Mouse (Mus musculus): ENCODE results near the gene Naaladl1.
"Not testable (repeated sequence)": the region's sequence is repeated elsewhere in the genome, so short reads cannot be mapped to it uniquely, and the experiment has no call there.

The Naaladl1 gene

GRCm38 (mm10) chr19:6084478-6085248 lies 20.9 kb upstream of the Naaladl1 start, which contains the start of the genes Zfpl1 and Cdca5:
Gene Zfpl1 (minus strand): TSS chr19:6084956.
Gene Cdca5 (plus strand): TSS chr19:6084983.
- DNase-seq: peak; percentile 98

DNA sequence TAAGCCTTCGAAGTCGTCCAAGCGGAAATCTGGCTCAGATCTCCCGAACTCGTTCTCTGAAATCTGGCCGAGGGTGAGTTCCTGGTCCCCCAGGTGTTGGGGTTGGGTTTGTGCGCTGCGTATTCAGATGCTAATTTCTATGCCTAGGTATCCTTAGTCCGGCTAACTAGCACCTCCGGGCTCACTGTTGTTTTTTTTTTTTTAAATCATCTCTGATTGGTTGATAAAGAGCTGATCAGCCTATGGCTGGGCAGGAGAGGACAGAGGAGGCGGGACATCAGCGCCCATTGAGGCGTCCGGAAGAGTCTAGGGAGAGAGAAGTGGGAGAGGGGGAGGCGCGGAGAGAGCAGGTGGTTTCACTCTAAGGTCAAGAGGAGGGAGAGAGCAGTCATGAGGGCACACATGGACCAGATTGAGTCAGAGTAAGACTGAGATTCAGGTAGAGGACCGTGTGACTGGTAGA lies 20.1 kb upstream of the Naaladl1 start:
- peak; percentile 87 for DNase-seq

DNA sequence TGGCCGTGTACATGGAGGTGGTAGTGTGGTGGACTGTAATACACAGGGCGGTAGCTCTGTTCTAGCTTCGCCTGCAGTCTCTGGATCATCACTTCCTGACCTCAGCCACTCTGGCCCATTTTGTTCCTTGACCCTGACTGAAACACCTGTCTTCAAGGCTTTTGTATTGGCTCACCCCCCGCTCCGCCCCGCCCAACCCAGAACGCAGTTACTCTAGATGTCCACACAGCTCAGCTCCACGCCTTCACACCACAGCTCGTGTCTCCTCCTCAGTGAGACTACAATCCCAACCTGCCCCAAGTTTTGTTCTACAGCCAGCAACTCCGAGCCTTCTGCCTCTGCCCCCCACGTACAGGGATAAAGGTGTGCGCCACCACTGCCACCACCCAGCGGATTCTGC lies 16.7 kb upstream of the Naaladl1 start:
- DNase-seq: no peak

- no peak for DNase-seq
These were observed 11.5 kb upstream of the Naaladl1 start, which contains the start of gene AC131692.1 for GRCm38 (mm10) chr19:6094119-6094518. Gene AC131692.1 (plus strand): TSS chr19:6094419.

- DNase-seq: no peak
These were observed 7.7 kb upstream of the Naaladl1 start for GRCm38 (mm10) chr19:6097847-6098246.

DNA sequence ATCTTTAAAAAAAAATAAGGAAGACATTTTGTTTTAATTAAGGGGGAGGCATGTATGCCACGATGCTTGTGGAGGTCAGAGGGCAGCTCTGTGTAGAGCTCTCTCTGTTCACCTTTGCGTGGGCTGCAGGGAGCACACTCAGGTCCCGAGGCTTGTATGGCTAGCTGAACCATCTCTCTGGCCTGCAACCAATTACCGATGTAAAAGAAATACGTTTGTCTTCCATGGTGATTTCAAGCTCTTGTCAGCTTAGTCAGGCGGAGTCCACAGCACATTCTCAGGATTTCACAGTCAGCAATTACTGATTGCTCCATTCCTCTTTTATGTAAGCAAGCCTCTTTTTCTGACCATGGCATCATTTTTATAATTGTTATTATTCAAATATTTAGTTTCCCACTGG lies 4.4 kb upstream of the Naaladl1 start:
- peak; percentile 31 for DNase-seq

DNA sequence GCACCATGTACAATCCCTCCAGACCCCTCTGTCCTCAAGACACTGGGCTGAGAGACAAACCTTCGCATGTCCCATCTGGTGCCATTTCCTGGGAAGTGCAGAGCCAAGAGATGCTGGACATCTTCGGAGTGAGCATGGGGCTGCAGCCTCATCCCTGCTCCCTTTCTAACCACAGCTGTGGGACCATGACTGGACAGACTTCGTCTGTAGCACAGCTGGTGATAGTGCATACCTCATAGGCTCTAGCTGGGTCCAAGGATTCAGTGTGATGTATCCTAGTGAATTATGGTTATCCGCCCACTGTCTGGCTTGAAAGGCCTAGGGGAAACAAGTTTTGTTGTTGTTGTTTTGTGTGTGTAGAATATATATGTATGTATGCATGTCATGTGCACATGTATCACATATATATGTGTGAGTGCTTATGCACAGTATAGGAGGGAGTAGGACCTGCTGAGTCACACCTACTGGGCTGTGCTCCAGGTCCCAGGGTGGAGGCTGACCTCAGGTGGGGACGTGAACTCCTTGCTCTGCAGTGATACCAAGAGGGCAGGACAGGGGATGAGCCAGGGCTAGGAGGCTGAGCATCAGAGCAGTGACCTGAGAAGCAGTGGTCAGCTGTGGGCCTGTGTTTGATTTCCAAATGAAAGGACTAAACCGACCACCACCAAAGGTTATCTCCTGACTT lies 3.3 kb upstream of the Naaladl1 start:
- no peak for DNase-seq

GRCm38 (mm10) chr19:6104476-6104875 lies 1.1 kb upstream of the Naaladl1 start:
- DNase-seq: no peak

- DNase-seq: no peak
These were observed 7.5 kb downstream of the Naaladl1 start for GRCm38 (mm10) chr19:6113116-6113515.

GRCm38 (mm10) chr19:6116113-6116850 lies 10.7 kb downstream of the Naaladl1 start:
- DNase-seq: no peak

GRCm38 (mm10) chr19:6117346-6117985 lies 11.9 kb downstream of the Naaladl1 start:
- DNase-seq: peak; percentile 7

- peak; percentile 97 for DNase-seq
These were observed 12.5 kb downstream of the Naaladl1 start, which contains the start of gene Sac3d1 for GRCm38 (mm10) chr19:6117986-6118676. Gene Sac3d1 (minus strand): TSS chr19:6118650.

- peak; percentile 35 for DNase-seq
These were observed 13.1 kb downstream of the Naaladl1 start for GRCm38 (mm10) chr19:6118677-6119185.

GRCm38 (mm10) chr19:6121761-6122160 lies 16.2 kb downstream of the Naaladl1 start:
- no peak for DNase-seq

GRCm38 (mm10) chr19:6123330-6123729 lies 17.7 kb downstream of the Naaladl1 start:
- DNase-seq: peak; percentile 58

DNA sequence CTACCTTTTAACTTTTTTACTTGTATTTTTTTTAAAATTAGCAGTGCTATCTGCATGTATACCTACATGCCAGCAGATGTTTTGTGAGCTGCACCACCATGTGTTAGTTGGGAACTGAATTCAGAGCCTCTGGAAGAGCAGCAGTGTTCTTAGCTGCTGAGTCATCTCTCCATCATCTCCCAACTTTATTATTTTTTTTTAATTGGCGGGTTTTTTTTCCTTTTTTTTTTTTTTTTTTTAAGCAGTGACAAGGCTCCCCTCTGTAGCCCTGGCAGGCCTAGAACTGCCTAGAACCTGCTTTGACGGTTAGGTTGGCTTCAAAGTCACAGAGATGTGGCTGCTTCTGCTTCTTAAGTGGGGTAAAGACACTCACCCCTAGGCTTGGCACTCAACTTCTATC lies 19.3 kb downstream of the Naaladl1 start:
- no peak for DNase-seq

GRCm38 (mm10) chr19:6126289-6126688 lies 20.7 kb downstream of the Naaladl1 start:
- peak; percentile 61 for DNase-seq

- DNase-seq: no peak
These were observed 21.4 kb downstream of the Naaladl1 start for GRCm38 (mm10) chr19:6126789-6127580.

DNA sequence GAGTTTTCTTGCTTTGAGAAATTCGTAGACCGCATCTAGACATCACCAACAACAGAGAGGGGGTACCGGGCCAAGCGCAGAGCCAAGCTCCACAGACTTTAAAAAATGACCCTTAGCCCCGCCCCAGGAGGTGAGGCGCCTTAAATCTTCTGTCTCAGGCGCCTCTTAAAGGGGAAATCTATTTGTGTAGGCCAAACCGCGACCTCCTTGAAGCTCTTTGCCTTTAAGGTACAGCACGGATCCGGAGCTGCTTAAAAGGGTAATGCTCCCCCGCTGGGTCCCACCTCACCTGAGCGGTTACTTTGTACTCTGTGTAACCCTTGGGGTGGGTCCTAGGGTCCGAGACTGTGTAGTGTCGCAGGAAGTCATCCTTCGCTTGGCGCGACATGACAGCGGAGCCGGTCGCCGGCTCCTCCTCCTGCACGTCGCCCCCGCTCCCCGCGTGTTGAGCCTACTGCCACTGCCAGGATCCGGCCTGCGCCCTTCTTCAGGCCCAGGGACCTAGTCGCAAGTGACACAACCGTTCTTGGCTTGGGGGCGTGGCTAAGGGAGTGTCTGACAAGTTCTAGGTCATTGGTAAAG lies 22.3 kb downstream of the Naaladl1 start, which contains the start of gene Snx15:
Gene Snx15, minus strand, starts transcription at position 545 of the 582 bp plus-strand sequence.
- peak; percentile 96 for DNase-seq

GRCm38 (mm10) chr19:6130414-6131128 lies 25.0 kb downstream of the Naaladl1 start:
- not testable (repeated sequence) for DNase-seq

All from embryo, embryonic 11 days (tissue).